Mouse (Mus musculus) stomach, embryonic 16.5 days (tissue): ENCODE measurements around the gene Ing3. TPM values are rescaled to one million over a fixed set of nuclear protein-coding genes. Genes with fewer than 3 reads are reported as not detected.

ENCODE experiments used
- polyA plus RNA-seq: library from polyadenylated mRNA; unstranded; fragments of >200 nt; fragmentation: Nextera tagmentation; extraction: Ambion mirVana; gene quantifications from 2 replicates; pipeline ENCODE4 v1.2.1, GENCODE M21; 2015

The Ing3 gene
- polyA plus RNA-seq, 1 experiment from 2014 or later: 37.5 TPM

Other genes starting within 250 kb of the Ing3 start
- 70.2 and 72.9 TPM in 2 replicates for gene Tspan12, start 97.1 kb upstream of the Ing3 start, polyA plus RNA-seq
- 26.6 and 27.3 TPM in 2 replicates for gene Cped1, start 36.3 kb downstream of the Ing3 start, polyA plus RNA-seq